Mouse (Mus musculus) CH12.LX (cell line): Measurements from ENCODE around the gene Sema3b. TPM values are rescaled to one million over a fixed set of nuclear protein-coding genes. Genes with fewer than 3 reads are reported as not detected.
A peak's percentile ranks its signal among the peaks of the same experiment; 100 is the strongest.

Source experiments
- DNase-seq: peaks from one replicate; pipeline ENCODE4 v3.0.0-alpha.2; 2013; ENCODE audit errors: extremely low read depth
- H3K27ac ChIP-seq: 2 replicates; pipeline ENCODE4 v1.5.1; 2012; ENCODE audit warnings: low read depth, mild to moderate bottlenecking, control low read depth, moderate library complexity; ENCODE audit not compliant: insufficient read depth
- H3K27me3 ChIP-seq: replicated peaks from 2 replicates; pipeline ENCODE3; 2012; ENCODE audit warnings: inconsistent platforms
- H3K36me3 ChIP-seq, 2 experiments: replicated peaks in 1 of 2; 2 replicates each; pipeline versions ENCODE3 to v1.6.1; 2012; ENCODE audit warnings: inconsistent platforms in 1 of 2, low read length in 1 of 2, mild to moderate bottlenecking in 1 of 2, mixed read lengths in 1 of 2, moderate library complexity in 1 of 2; ENCODE audit not compliant: control insufficient read depth in 1 of 2, insufficient read depth in 1 of 2
- H3K4me1 ChIP-seq, 2 experiments: 2 replicates each; pipeline ENCODE4 v1.6.1; 2012; ENCODE audit warnings: inconsistent platforms in 1 of 2, moderate library complexity in 1 of 2; ENCODE audit not compliant: insufficient read depth in 2 of 2, control insufficient read depth in 1 of 2
- H3K4me2 ChIP-seq: 2 replicates; pipeline ENCODE4 v1.6.1; 2012; ENCODE audit warnings: low read depth, mild to moderate bottlenecking, control low read depth; ENCODE audit not compliant: poor library complexity, insufficient read depth, severe bottlenecking
- H3K4me3 ChIP-seq, 3 experiments: fragments of 150-350 bp in 1 of 3; sonication (generic) in 1 of 3; replicated peaks in 1 of 3; 2 replicates each; pipeline versions ENCODE3 to v1.5.1; 2011 to 2012; ENCODE audit warnings: low read depth in 2 of 3, low read length in 2 of 3, mild to moderate bottlenecking in 2 of 3, moderate library complexity in 2 of 3, control low read depth in 1 of 3, improper control_type of control experiment in 1 of 3, inconsistent platforms in 1 of 3, mixed read lengths in 1 of 3; ENCODE audit not compliant: poor library complexity in 1 of 3
- H3K79me2 ChIP-seq: replicated peaks from 2 replicates; pipeline ENCODE4 v1.6.1; 2012; ENCODE audit warnings: mild to moderate bottlenecking, moderate library complexity; ENCODE audit not compliant: control insufficient read depth, poor library complexity, insufficient read depth, severe bottlenecking; ENCODE audit errors: extremely low read depth
- H3K9ac ChIP-seq: 2 replicates; pipeline ENCODE4 v1.6.1; 2012; ENCODE audit warnings: low read depth, mild to moderate bottlenecking, control low read depth, moderate library complexity; ENCODE audit not compliant: insufficient read depth
- H3K9me3 ChIP-seq: replicated peaks from 2 replicates; pipeline ENCODE3; 2012; ENCODE audit warnings: low read length, inconsistent platforms, mixed read lengths
- BHLHE40 ChIP-seq: IDR thresholded peaks from 2 replicates; pipeline ENCODE4 v1.6.1; 2011; ENCODE audit warnings: mild to moderate bottlenecking, low read depth, low read length, improper control_type of control experiment
- CHD2 ChIP-seq: IDR thresholded peaks from 2 replicates; pipeline ENCODE4 v1.6.1; 2011; ENCODE audit warnings: low read length, improper control_type of control experiment
- CTCF ChIP-seq, 2 experiments: IDR thresholded peaks in 1 of 2; conservative IDR thresholded peaks in 1 of 2; 2 replicates each; pipeline ENCODE4 v1.5.1; 2011 to 2012; ENCODE audit warnings: low read depth in 2 of 2, low read length in 2 of 2, improper control_type of control experiment in 1 of 2, inconsistent platforms in 1 of 2, mild to moderate bottlenecking in 1 of 2, moderate library complexity in 1 of 2
- E2F4 ChIP-seq: IDR thresholded peaks from 2 replicates; pipeline ENCODE4 v1.6.1; 2011; ENCODE audit warnings: low read depth, low read length, improper control_type of control experiment; ENCODE audit not compliant: insufficient replicate concordance
- ELF1 ChIP-seq: IDR thresholded peaks from 2 replicates; pipeline ENCODE4 v1.6.1; 2014; ENCODE audit warnings: low read depth, mild to moderate bottlenecking, inconsistent platforms, low read length, improper control_type of control experiment
- EP300 ChIP-seq: IDR thresholded peaks from 2 replicates; pipeline ENCODE4 v1.6.1; 2011; ENCODE audit warnings: low read length, improper control_type of control experiment
- ETS1 ChIP-seq: conservative IDR thresholded peaks from 2 replicates; pipeline ENCODE4 v1.6.1; 2012; ENCODE audit warnings: low read depth, mild to moderate bottlenecking, inconsistent platforms, low read length, improper control_type of control experiment, moderate library complexity
- GABPA ChIP-seq: IDR thresholded peaks from 2 replicates; pipeline ENCODE4 v1.6.1; 2012; ENCODE audit warnings: low read depth, low read length, improper control_type of control experiment, inconsistent platforms; ENCODE audit not compliant: insufficient replicate concordance
- HCFC1 ChIP-seq: IDR thresholded peaks from 2 replicates; pipeline ENCODE4 v1.6.1; 2012; ENCODE audit warnings: low read depth, mild to moderate bottlenecking, inconsistent platforms, low read length, improper control_type of control experiment
- IRF4 ChIP-seq: IDR thresholded peaks from 2 replicates; pipeline ENCODE4 v1.6.1; 2014; ENCODE audit warnings: low read depth, mild to moderate bottlenecking, inconsistent platforms, low read length, improper control_type of control experiment
- JUN ChIP-seq: IDR thresholded peaks from 2 replicates; pipeline ENCODE4 v1.6.1; 2011; ENCODE audit warnings: low read depth, mild to moderate bottlenecking, low read length, improper control_type of control experiment, moderate library complexity; ENCODE audit not compliant: insufficient read depth
- JUND ChIP-seq: conservative IDR thresholded peaks from 2 replicates; pipeline ENCODE4 v1.6.1; 2011; ENCODE audit warnings: low read depth, low read length, improper control_type of control experiment
- MAFK ChIP-seq: IDR thresholded peaks from 2 replicates; pipeline ENCODE4 v1.6.1; 2011; ENCODE audit warnings: low read length, improper control_type of control experiment; ENCODE audit not compliant: insufficient replicate concordance
- MAX ChIP-seq: IDR thresholded peaks from 2 replicates; pipeline ENCODE4 v1.6.1; 2011; ENCODE audit warnings: low read length, improper control_type of control experiment
- MAZ ChIP-seq: IDR thresholded peaks from 2 replicates; pipeline ENCODE4 v1.6.1; 2012; ENCODE audit warnings: low read depth, mild to moderate bottlenecking, inconsistent platforms, low read length, improper control_type of control experiment, moderate library complexity
- MEF2A ChIP-seq: IDR thresholded peaks from 2 replicates; pipeline ENCODE4 v1.6.1; 2014; ENCODE audit warnings: low read depth, mild to moderate bottlenecking, inconsistent platforms, low read length, improper control_type of control experiment, borderline replicate concordance
- MXI1 ChIP-seq: IDR thresholded peaks from 2 replicates; pipeline ENCODE4 v1.6.1; 2011; ENCODE audit warnings: mild to moderate bottlenecking, low read depth, low read length, improper control_type of control experiment
- NELFE ChIP-seq: IDR thresholded peaks from 2 replicates; pipeline ENCODE4 v1.6.1; 2011; ENCODE audit warnings: low read depth, low read length, improper control_type of control experiment
- POLR2AphosphoS2 ChIP-seq: IDR thresholded peaks from 2 replicates; pipeline ENCODE4 v1.6.1; 2011; ENCODE audit warnings: low read depth, low read length, improper control_type of control experiment
- RCOR1 ChIP-seq: conservative IDR thresholded peaks from 2 replicates; pipeline ENCODE4 v1.6.1; 2012; ENCODE audit warnings: low read depth, mild to moderate bottlenecking, inconsistent platforms, low read length, improper control_type of control experiment
- SIN3A ChIP-seq: IDR thresholded peaks from 2 replicates; pipeline ENCODE4 v1.6.1; 2012; ENCODE audit warnings: low read length, improper control_type of control experiment, inconsistent platforms
- SMC3 ChIP-seq: IDR thresholded peaks from 2 replicates; pipeline ENCODE4 v1.6.1; 2011; ENCODE audit warnings: low read depth, low read length, improper control_type of control experiment
- TBP ChIP-seq: conservative IDR thresholded peaks from 2 replicates; pipeline ENCODE4 v1.6.1; 2011; ENCODE audit warnings: low read depth, low read length, improper control_type of control experiment
- TCF12 ChIP-seq: IDR thresholded peaks from 2 replicates; pipeline ENCODE4 v1.6.1; 2014; ENCODE audit warnings: low read depth, mild to moderate bottlenecking, inconsistent platforms, low read length, improper control_type of control experiment
- UBTF ChIP-seq: IDR thresholded peaks from 2 replicates; pipeline ENCODE4 v1.6.1; 2012; ENCODE audit warnings: low read depth, mild to moderate bottlenecking, inconsistent platforms, low read length, improper control_type of control experiment, moderate library complexity
- USF1 ChIP-seq: IDR thresholded peaks from 2 replicates; pipeline ENCODE4 v1.6.1; 2014; ENCODE audit warnings: low read depth, mild to moderate bottlenecking, inconsistent platforms, low read length, improper control_type of control experiment
- USF2 ChIP-seq: conservative IDR thresholded peaks from 2 replicates; pipeline ENCODE4 v1.6.1; 2011; ENCODE audit warnings: low read depth, low read length, improper control_type of control experiment
- ZMIZ1 ChIP-seq: IDR thresholded peaks from 2 replicates; pipeline ENCODE4 v1.6.1; 2012; ENCODE audit warnings: low read depth, mild to moderate bottlenecking, inconsistent platforms, low read length, improper control_type of control experiment
- ZNF384 ChIP-seq: IDR thresholded peaks from 2 replicates; pipeline ENCODE4 v1.6.1; 2012; ENCODE audit warnings: low read depth, low read length, improper control_type of control experiment, inconsistent platforms
- dilution Hi-C: fragments of 300-500 bp; cut with MboI; formaldehyde crosslinking; loops from 2 replicates; pipeline ENCODE4 v1.14.3; 2020; ENCODE audit warnings: low sequenced_read_pairs; ENCODE audit not compliant: extremely low pct_unique_long_range_greater_than_20kb, extremely low pct_ligation_motif_present
- in situ Hi-C: fragments of 300-500 bp; cut with MboI; formaldehyde crosslinking; loops from 3 replicates; pipeline ENCODE4 v1.14.3; 2019; ENCODE audit warnings: low sequenced_read_pairs, low pct_ligation_motif_present, low pct_unique_long_range_greater_than_20kb, mixed read lengths
- polyA plus RNA-seq: library from polyadenylated mRNA; unstranded; fragments of >175 nt; gene quantifications from 2 replicates; pipeline ENCODE4 v1.2.1, GENCODE M21; 2012; ENCODE audit warnings: low read depth; ENCODE audit not compliant: insufficient read length
- total RNA-seq, 2 experiments: library from RNA; depleted of rRNA; stranded (reverse); fragments of 300-350 nt in 1 of 2; fragments of >200 nt in 1 of 2; gene quantifications; 2 replicates each; pipeline ENCODE4 v1.2.3; 2012 to 2014

Sema3b gene
- total and polyA plus RNA-seq, 3 experiments, result 4.3 to 11.6 (median 8.0) TPM

GRCm38 (mm10) chr9:107612945-107613569, 4.0 kb upstream of the Sema3b start:
- dilution Hi-C loops (no loop called here), in situ Hi-C loops (no loop called here)
- Histone ChIP-seq H3K9me3 (no peaks in the 10 kb centered on the region), H3K36me3 (peaks cover 34 to 42% of the 10 kb centered on the region in 2 experiments), H3K9ac (no peak overlapping the region; the same call in 1 of the 2 replicates), H3K4me2 (peak overlapping the region; percentile 46; the same call in 1 of the 2 replicates), H3K4me1 (peaks cover 29 to 49% of the 10 kb centered on the region in 2 experiments), H3K27ac (peak overlapping the region; percentile 26; the same call in 1 of the 2 replicates), H3K27me3 (no peaks in the 10 kb centered on the region), H3K4me3 (peak overlapping the region in 1 of 3 experiments; percentile 8), H3K79me2 (no peaks in the 10 kb centered on the region)
- DNase-seq, result no peak
- TF ChIP-seq USF2 (no peak), RCOR1 (peak; percentile 5; the same call in 1 of the 2 replicates)

GRCm38 (mm10) chr9:107612191-107612944, 3.3 kb upstream of the Sema3b start:
- dilution Hi-C loops, result no loop called here
- H3K9me3 ChIP-seq, result no peaks in the 10 kb centered on the region
- H3K4me1 ChIP-seq, result peaks cover 29 to 56% of the 10 kb centered on the region in 2 experiments
- peaks cover 30 to 36% of the 10 kb centered on the region in 2 experiments for H3K36me3 ChIP-seq
- in situ Hi-C loops, result no loop called here
- no peaks in the 10 kb centered on the region for H3K79me2 ChIP-seq
- peak overlapping the region in 2 of 3 experiments; percentile 31 to 44 for H3K4me3 ChIP-seq
- peak overlapping the region; percentile 87 for H3K4me2 ChIP-seq
- peak overlapping the region; percentile 84 for H3K27ac ChIP-seq
- H3K27me3 ChIP-seq, result no peaks in the 10 kb centered on the region
- DNase-seq, result peak; percentile 93
- H3K9ac ChIP-seq, result peak overlapping the region; percentile 78
- peak; percentile 24; the same call in 1 of the 2 replicates for TF ChIP-seq MAFK
- TF ChIP-seq IRF4, result peak; percentile 83
- TF ChIP-seq SMC3, result peak; percentile 94
- no peak for TF ChIP-seq SIN3A
- TF ChIP-seq ELF1, result peak; percentile 77
- peak; percentile 47; the same call in 1 of the 2 replicates for TF ChIP-seq HCFC1
- TF ChIP-seq POLR2AphosphoS2, result no peak
- TF ChIP-seq TBP, result no peak
- peak; percentile 92 for TF ChIP-seq UBTF
- peak; percentile 23 to 98; a peak in 3 of 4 replicates for TF ChIP-seq CTCF (conservative IDR thresholded peaks at IDR 0.05 in 1 of 2, IDR thresholded peaks at IDR 0.05 in 1 of 2; ENCODE audit: low read depth in 2 of 2, low read length in 2 of 2)
- no peak for TF ChIP-seq GABPA
- peak; percentile 97 for TF ChIP-seq BHLHE40
- TF ChIP-seq ZMIZ1, result peak; percentile 39; the same call in 1 of the 2 replicates
- no peak for TF ChIP-seq USF2
- TF ChIP-seq CHD2, result no peak
- no peak for TF ChIP-seq E2F4
- TF ChIP-seq USF1, result peak; percentile 40
- TF ChIP-seq JUN, result peak; percentile 71
- peak; percentile 81 for TF ChIP-seq MXI1
- peak; percentile 84 for TF ChIP-seq MEF2A
- peak; percentile 60; the same call in 1 of the 2 replicates for TF ChIP-seq NELFE
- peak; percentile 60 for TF ChIP-seq ETS1
- peak; percentile 49; the same call in 1 of the 2 replicates for TF ChIP-seq JUND
- no peak for TF ChIP-seq EP300
- peak; percentile 84 for TF ChIP-seq TCF12
- TF ChIP-seq ZNF384, result no peak
- peak; percentile 22; the same call in 1 of the 2 replicates for TF ChIP-seq MAX
- 0 out of 2 replicates have a peak, but pooled peaks have one; percentile 32 for TF ChIP-seq MAZ
